Mouse (Mus musculus) heart, postnatal 36 days (tissue): ENCODE results near the gene Padi6. TPM values are rescaled to one million over a fixed set of nuclear protein-coding genes. Genes with fewer than 3 reads are reported as not detected.

Source experiments
- DNase-seq, 2 experiments: peaks; one replicate each; pipeline ENCODE4 v3.0.0; 2021 to 2022
- intact Hi-C: fragments of 180-260 bp; cut with DNase I; formaldehyde crosslinking; loops from one replicate; pipeline ENCODE4 v1.15.1; 2025
- total RNA-seq, 2 experiments: library from RNA; stranded (reverse); gene quantifications; 2 replicates each; pipeline ENCODE4 v1.2.3; 2021

Padi6 gene
- total RNA-seq, 2 experiments from 2014 or later, result not detected

- DNase-seq, result no peak
- intact Hi-C loops, result no loop called here
Measured at GRCm38 (mm10) chr4:140755811-140756210, 13.4 kb upstream of the Padi6 start.

DNA sequence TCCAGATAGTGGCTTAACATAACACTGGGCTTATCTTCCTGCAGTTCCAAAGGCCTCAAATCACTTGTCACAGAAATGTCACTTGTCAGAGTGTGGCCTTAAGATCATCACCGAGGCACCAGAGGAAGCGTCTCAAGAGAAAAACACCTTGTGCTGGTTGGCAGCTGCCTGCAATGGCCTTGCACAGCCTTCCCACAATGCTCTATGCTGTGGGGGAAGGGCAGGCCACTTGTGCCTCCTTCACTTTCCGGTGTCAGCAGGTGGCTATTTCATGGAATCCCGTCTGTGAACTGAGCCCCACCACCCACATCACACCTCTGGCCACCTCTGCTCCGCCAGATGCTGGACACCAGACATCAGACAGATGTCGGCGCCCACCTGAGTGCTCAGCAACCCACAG is 10.9 kb upstream of the Padi6 start:
- intact Hi-C loops, result no loop called here
- DNase-seq, result no peak

DNA sequence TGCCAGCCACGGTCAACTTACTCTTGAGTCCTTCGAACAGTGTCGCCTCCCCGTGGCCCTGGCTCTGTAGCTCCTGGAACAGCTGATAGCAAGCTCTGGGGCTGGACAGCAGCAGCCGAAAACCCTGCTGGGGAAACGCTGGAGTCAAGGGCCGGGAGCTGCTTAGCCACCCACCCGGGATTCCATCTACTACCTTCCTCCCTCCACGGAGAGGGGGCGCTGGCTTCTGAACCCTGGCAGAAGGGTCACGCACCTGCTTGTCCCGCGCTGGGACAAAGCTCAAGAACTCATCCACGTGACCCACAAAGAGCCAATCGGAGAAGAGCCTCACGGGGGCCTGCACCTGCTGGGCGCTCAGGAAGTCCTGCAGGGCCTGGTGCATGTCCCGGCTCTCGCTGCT is 7.9 kb upstream of the Padi6 start:
- no peak for DNase-seq
- intact Hi-C loops, result no loop called here

DNA sequence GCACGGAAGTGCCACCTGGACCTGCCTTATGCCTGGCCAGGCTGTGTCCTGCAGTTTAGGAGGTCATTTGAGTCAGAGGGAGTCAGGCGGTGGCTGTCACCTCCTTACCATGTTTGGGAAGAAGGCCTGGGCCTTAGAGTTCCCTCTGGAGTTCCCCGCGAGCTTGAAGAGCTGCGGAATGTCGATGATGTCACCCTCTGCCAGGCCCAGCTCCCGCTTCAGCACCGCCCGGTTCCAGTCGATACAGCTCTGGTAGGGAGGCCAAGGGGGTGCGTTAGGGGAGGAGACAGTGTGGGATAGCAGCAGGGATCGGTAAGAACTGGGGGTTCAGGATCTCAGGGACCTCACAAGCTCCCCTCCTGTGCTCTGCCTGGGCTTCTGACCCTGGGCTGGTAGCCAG is 5.5 kb upstream of the Padi6 start:
- no peak for DNase-seq
- intact Hi-C loops, result no loop called here

GRCm38 (mm10) chr4:140744654-140745053 is 2.2 kb upstream of the Padi6 start:
- peak; percentile 25 to 28 for DNase-seq
- intact Hi-C loops, result no loop called here

GRCm38 (mm10) chr4:140743086-140743485 is 643 bp upstream of the Padi6 start:
- intact Hi-C loops, result no loop called here
- DNase-seq, result no peak

- intact Hi-C loops, result no loop called here
- no peak for DNase-seq
Measured at GRCm38 (mm10) chr4:140741401-140741800, 1.0 kb downstream of the Padi6 start.

GRCm38 (mm10) chr4:140740655-140741054 is 1.8 kb downstream of the Padi6 start:
- intact Hi-C loops, result no loop called here

GRCm38 (mm10) chr4:140732871-140733270 is 9.6 kb downstream of the Padi6 start:
- no peak for DNase-seq
- intact Hi-C loops, result no loop called here

More at GRCm38 (mm10) chr4:140740655-140741054, 1.8 kb downstream of the Padi6 start:
- DNase-seq, result no peak

GRCm38 (mm10) chr4:140731654-140732053 is 10.8 kb downstream of the Padi6 start:
- intact Hi-C loops, result no loop called here

DNA sequence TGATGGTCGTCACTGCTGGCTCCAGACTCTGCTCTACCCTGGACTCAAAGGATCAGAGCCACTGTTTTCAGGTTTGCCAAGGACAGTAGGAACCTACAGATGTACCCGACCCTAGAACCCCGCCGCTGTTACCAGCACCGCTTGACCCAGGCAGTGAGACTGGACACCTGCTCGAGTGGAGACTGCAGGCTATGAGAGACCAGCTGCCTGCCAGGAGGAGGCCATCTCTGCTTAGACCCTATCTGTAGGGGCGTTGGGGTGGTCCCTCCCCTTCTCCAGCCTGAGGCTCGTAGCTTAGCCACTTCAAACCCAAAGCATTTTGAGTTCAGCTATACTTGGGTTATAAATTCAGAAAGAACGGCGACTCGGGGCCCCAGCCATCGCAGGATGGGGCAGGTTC is 15.5 kb downstream of the Padi6 start:
- no peak for DNase-seq
- intact Hi-C loops, result no loop called here

More at GRCm38 (mm10) chr4:140731654-140732053, 10.8 kb downstream of the Padi6 start:
- DNase-seq, result no peak

DNA sequence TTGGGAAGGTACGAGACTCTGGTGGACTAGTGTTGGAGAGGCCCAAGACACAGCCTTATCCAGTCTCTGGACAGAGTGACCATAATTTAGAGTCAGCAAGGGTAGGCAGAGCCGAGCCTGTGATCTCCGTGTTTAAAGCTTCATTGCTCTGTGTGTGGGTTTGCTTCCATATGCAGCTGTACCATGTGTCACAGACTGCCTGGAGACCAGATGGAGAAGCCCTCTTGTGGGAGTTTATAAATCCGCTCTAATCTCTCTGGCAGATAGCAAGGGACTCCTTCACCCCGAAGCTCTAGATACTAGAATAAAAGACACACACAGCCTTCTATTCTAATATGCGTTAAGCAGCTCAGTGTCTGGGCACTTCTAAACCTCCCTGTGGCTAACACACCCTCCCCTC is 17.7 kb downstream of the Padi6 start:
- no peak for DNase-seq
- intact Hi-C loops, result loop anchor here (1.0 to 2.0 kb wide), 2 partner anchors 178 to 234 kb away; no protein-coding TSS in a partner anchor

DNA sequence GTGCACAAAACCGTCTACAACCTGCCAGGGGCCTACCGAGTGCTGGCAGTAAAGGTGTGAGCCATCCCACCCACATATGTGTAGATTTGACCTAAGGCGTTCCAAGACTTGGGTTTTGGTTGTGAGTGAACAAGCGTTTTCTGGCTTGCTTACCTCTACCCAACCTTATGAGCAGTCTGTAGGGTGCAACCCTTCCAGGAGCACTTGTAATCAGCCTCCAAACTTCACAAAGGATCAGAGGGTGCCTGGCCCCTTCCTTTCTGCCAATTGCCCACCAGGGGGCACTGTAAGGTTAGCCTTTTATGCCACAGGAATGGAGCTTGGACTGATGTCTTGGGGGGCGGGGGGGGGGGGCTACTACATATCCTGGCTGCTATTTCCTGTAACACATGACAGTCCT is 18.6 kb downstream of the Padi6 start:
- DNase-seq, result peak in 1 of 2 experiments; percentile 36
- intact Hi-C loops, result loop anchor here (1.0 to 2.0 kb wide), 2 partner anchors 178 to 235 kb away; no protein-coding TSS in a partner anchor

DNA sequence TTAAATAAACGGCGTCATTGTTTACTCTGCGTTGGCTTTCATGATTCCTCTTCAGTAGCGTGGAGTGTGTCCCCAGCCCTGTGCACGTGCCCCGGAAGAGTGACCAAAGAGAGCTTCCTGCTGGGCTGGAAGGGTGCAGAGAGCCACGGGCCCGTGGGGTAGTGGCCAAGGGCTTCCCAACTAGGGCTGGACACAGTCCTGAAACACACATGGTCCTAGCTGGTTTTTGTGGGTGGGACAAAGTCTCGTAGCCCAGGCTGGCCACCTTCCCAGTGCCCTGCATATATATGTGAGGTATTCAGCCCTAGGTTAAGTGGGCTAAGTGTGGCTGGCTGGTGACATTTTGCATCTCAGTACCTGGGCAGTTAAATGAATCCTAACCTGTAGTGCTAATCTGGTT is 19.3 kb downstream of the Padi6 start:
- intact Hi-C loops, result no loop called here

DNA sequence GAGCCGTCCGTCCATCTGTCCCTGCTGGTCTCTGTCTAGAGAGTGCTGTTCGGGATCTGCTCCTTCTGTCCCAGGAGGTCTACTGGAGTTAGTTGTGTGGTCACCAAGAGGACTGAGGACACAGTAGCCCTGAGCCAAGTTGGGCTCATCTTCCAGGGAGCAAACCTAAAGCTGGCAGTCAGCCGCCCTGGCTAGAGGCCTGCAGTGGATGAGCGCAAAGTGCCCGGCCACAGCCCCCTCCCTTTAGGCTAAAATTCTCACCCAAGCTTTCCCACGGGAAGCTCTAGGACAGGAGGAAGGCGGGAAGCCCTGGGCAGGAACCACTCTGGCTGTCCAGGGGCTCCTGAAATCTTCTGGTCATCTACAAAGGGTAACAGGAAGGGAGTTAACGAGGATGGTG is 19.7 kb downstream of the Padi6 start:
- no peak for DNase-seq
- intact Hi-C loops, result no loop called here

More for the DNA sequence above, 19.3 kb downstream of the Padi6 start:
- DNase-seq, result no peak

GRCm38 (mm10) chr4:140721968-140722490 is 20.4 kb downstream of the Padi6 start:
- DNase-seq, result no peak
- intact Hi-C loops, result no loop called here

GRCm38 (mm10) chr4:140720091-140720490 is 22.4 kb downstream of the Padi6 start:
- no peak for DNase-seq
- intact Hi-C loops, result no loop called here

DNA sequence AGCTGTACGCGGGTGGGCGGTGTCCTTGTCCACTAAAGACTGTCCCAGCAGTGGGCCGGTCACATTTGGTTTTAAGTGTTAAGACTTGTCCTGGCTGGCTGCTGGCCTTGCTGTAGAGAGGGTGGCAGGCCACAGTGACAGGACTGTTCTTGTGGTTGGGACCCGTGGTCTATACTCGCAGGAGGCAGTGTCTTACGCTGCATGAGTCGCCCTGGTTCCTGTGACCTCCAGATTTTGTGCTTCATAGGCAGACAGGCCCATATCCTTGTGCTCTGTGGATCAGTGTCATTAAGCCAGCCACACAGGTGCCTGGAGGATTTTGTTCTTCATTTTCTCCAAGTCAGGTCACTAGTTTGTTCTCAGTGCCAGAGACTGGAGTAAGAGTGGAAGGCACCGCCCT is 24.0 kb downstream of the Padi6 start:
- DNase-seq, result no peak
- intact Hi-C loops, result no loop called here

DNA sequence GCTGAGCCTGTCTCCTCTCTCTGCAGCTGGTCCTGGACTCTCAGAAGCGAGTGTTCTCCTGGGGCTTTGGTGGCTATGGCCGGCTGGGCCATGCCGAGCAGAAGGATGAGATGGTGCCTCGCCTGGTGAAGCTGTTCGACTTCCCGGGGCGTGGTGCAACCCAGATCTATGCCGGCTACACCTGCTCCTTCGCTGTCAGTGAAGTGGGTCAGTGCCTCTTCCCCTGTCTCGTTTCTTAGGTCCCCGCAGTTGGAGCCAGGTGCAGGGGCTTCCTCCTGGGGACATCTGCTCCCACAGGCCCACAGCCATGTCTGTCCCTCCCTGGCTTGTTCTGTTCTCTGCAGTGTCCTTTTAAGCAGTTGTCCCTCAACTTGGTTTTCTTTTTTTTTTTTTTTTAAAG is 25.4 kb downstream of the Padi6 start:
- no peak for DNase-seq
- intact Hi-C loops, result no loop called here

DNA sequence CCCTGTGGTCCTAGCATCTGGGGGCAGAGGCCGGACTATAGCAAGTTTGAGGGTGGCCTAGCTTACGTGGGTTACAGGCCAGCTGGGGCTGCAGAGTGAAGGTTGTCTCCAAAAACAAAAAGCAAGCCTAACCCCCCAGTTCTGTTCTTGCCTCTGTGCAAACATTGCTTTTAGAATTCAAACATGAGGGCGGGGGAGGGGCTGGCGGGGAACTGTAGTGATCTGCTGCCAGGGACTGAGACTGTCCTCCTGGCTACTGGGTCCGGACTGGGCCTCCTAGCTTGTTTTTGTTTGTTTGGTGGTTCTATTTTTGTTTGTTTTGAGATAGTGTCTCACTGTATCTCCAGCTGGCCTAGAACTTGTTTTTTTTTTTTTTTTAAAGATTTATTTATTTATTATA is 27.9 kb downstream of the Padi6 start:
- no peak for DNase-seq
- intact Hi-C loops, result loop anchor here (1.0 kb wide), 1 partner anchor 35 kb away; no protein-coding TSS in a partner anchor

- intact Hi-C loops, result loop anchor here (1.0 kb wide), 1 partner anchor 34 kb away; no protein-coding TSS in a partner anchor
- peak; percentile 92 to 93 for DNase-seq
Measured at GRCm38 (mm10) chr4:140713480-140714365, 28.7 kb downstream of the Padi6 start.

DNA sequence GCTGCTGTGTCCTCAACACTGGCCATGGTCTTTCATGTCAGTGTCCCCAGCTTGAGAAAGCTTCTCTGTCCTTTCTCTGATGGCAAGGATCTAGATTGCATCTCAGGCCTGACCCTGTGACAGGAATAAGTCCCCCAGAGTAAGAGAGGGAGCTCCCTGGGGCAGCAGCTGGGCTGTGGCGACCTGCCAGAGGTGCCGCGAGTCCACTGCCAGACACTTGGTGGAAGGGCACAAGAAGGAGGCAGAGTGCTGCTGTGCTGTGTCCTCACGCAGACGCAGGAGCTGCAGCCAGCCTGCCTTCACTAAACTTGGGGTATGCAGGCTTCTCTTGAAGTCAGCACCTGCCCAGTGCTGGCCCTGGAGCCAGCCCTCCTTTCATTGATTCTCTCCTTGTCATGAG is 31.1 kb downstream of the Padi6 start:
- DNase-seq, result no peak
- intact Hi-C loops, result no loop called here
